ENCODE assay signal across 10 mouse cellular contexts in the genomic region with DNA sequence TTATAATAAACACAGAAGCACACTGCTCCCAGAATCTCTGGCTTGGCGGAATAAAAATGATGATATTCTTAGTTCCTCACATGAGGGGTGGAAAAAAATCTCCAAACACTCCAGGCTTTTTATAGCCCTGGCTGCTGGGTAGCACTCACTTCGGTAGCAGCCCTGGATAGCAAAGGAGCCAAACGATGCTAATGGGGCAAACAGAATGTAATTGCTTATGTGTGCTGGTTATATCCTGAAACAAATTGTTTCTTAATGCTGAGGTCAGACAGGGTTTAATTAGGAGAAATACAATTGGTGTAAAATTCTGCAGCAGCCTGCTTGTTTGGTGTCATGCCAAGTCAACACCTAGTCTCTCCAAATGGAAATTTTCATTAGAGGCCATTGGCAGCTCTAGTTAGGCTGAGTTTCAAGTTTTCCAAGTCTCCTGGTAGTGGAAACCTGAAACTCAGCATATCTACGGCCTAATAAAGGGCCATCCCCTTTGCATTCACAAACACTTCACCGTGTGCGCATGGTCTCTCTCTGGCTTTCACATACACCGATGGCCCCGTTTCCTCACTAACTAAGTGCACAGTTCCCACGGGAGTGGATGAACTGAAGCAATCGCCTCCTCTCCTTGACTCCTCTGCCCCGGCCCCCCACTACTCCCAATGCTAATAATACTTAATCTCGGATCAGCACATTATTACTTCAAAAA.
DNase-seq lines count a peak whose midpoint lies in the region; ATAC-seq and TF ChIP-seq lines count a peak whose summit lies in the region.
"Had no signal": no experiment of that assay in that cellular context is flagged by ENCODE, and none has a peak within 500 bp of the region (broad histone marks: within the 10 kb centered on the region; RNA-seq: fewer than 3 reads in every experiment).

No protein-coding gene starts in this region.

- 20% methylated on average over 12 of the region's 12 CpGs for WGBS in cerebellum, adult 2 months
- 37% methylated on average over 12 of the region's 12 CpGs for WGBS in lung, embryonic 16.5 days
- WGBS in lung, adult 2 months, result 52% methylated on average over 12 of the region's 12 CpGs
- WGBS in heart, embryonic 10.5 days, result 59% methylated on average over 12 of the region's 12 CpGs
- 30% methylated on average over 12 of the region's 12 CpGs for WGBS in limb, embryonic 15.5 days
- WGBS in liver, embryonic 11.5 days, result 82% methylated on average over 12 of the region's 12 CpGs

- no peak overlapping the region for H3K27ac ChIP-seq in cerebellum, adult 2 months (ENCODE audit: insufficient read depth, low read length)
- no peak overlapping the region for H3K27ac ChIP-seq in lung, embryonic 16.5 days (ENCODE audit: low read length)
- H3K27ac ChIP-seq in heart, embryonic 10.5 days, result peak overlapping the region; percentile 64
- peak overlapping the region; percentile 38 for H3K27ac ChIP-seq in limb, embryonic 15.5 days
- no peak overlapping the region for H3K27ac ChIP-seq in liver, embryonic 11.5 days (ENCODE audit: low read depth, low read length)
- H3K27ac ChIP-seq: hindbrain, embryonic 12.5 days; lung, embryonic 15.5 days had no signal

- H3K4me2 ChIP-seq in lung, embryonic 16.5 days (ENCODE audit: low read depth, low read length), result no peak overlapping the region
- H3K4me2 ChIP-seq in limb, embryonic 15.5 days, result peak overlapping the region; percentile 22; the same call in 1 of the 2 replicates
- H3K4me2 ChIP-seq in liver, embryonic 11.5 days, result no peak overlapping the region
- H3K4me2 ChIP-seq: hindbrain, embryonic 12.5 days; lung, embryonic 15.5 days had no signal

- no peak for TF ChIP-seq CTCF in cerebellum, adult 2 months (IDR thresholded peaks at IDR 0.05; ENCODE audit: borderline replicate concordance, insufficient read depth, low read depth, low read length)
- TF ChIP-seq CTCF in lung, adult 2 months (IDR thresholded peaks at IDR 0.05; ENCODE audit: insufficient read depth, low read length), result no peak

- peak; percentile 36; the same call in 1 of the 2 replicates for ATAC-seq in lung, embryonic 16.5 days (ENCODE audit: low read depth)
- no peak for ATAC-seq in limb, embryonic 15.5 days (ENCODE audit: insufficient number of reproducible peaks, low FRiP score, low TSS enrichment, low read depth)
- ATAC-seq in liver, embryonic 11.5 days (replicated peaks; ENCODE audit: low FRiP score), result no peak

- no peaks in the 10 kb centered on the region for H3K9me3 ChIP-seq in lung, embryonic 16.5 days (ENCODE audit: control insufficient read depth, low read length)
- no peaks in the 10 kb centered on the region for H3K9me3 ChIP-seq in heart, embryonic 10.5 days
- H3K9me3 ChIP-seq in limb, embryonic 15.5 days, result no peaks in the 10 kb centered on the region
- H3K9me3 ChIP-seq in liver, embryonic 11.5 days (ENCODE audit: control insufficient read depth, low read length), result no peaks in the 10 kb centered on the region
- H3K9me3 ChIP-seq: hindbrain, embryonic 12.5 days; lung, embryonic 15.5 days had no signal

- no peak overlapping the region for H3K4me3 ChIP-seq in cerebellum, adult 2 months (replicated peaks; ENCODE audit: insufficient read depth, low read depth, low read length)
- no peak overlapping the region for H3K4me3 ChIP-seq in lung, embryonic 16.5 days (ENCODE audit: low read length)
- H3K4me3 ChIP-seq in lung, adult 2 months (replicated peaks; ENCODE audit: extremely low read depth, low read depth, low read length), result no peak overlapping the region
- H3K4me3 ChIP-seq in heart, embryonic 10.5 days, result no peak overlapping the region
- no peak overlapping the region for H3K4me3 ChIP-seq in limb, embryonic 15.5 days
- no peak overlapping the region for H3K4me3 ChIP-seq in liver, embryonic 11.5 days (ENCODE audit: low read depth, low read length)
- H3K4me3 ChIP-seq: hindbrain, embryonic 12.5 days; lung, embryonic 15.5 days had no signal

- H3K4me1 ChIP-seq in cerebellum, adult 2 months (ENCODE audit: control insufficient read depth, insufficient read depth, low read length), result peaks cover 4% of the 10 kb centered on the region
- peaks cover 7% of the 10 kb centered on the region for H3K4me1 ChIP-seq in lung, embryonic 16.5 days (replicated peaks; ENCODE audit: control insufficient read depth, insufficient read depth, low read length)
- no peaks in the 10 kb centered on the region for H3K4me1 ChIP-seq in lung, adult 2 months (ENCODE audit: control insufficient read depth, insufficient read depth, low read length)
- peaks cover 6% of the 10 kb centered on the region; the same call in 1 of the 2 replicates for H3K4me1 ChIP-seq in heart, embryonic 10.5 days
- H3K4me1 ChIP-seq in limb, embryonic 15.5 days, result peaks cover 14% of the 10 kb centered on the region; the same call in 1 of the 2 replicates
- no peaks in the 10 kb centered on the region for H3K4me1 ChIP-seq in liver, embryonic 11.5 days (replicated peaks; ENCODE audit: control insufficient read depth, insufficient read depth, low read length)
- H3K4me1 ChIP-seq: hindbrain, embryonic 12.5 days had no signal

- H3K27me3 ChIP-seq in cerebellum, adult 2 months (ENCODE audit: control insufficient read depth, insufficient read depth, low read length), result no peaks in the 10 kb centered on the region
- H3K27me3 ChIP-seq in lung, embryonic 16.5 days (ENCODE audit: control insufficient read depth, insufficient read depth, low read depth, low read length), result no peaks in the 10 kb centered on the region
- H3K27me3 ChIP-seq in heart, embryonic 10.5 days (ENCODE audit: insufficient read depth, poor library complexity, severe bottlenecking), result no peaks in the 10 kb centered on the region
- no peaks in the 10 kb centered on the region for H3K27me3 ChIP-seq in limb, embryonic 15.5 days
- H3K27me3 ChIP-seq in liver, embryonic 11.5 days (replicated peaks; ENCODE audit: control insufficient read depth, insufficient read depth, low read length), result no peaks in the 10 kb centered on the region
- H3K27me3 ChIP-seq: hindbrain, embryonic 12.5 days; lung, embryonic 15.5 days had no signal

- H3K9ac ChIP-seq in lung, embryonic 16.5 days (ENCODE audit: low read length), result no peak overlapping the region
- H3K9ac ChIP-seq in limb, embryonic 15.5 days, result no peak overlapping the region
- H3K9ac ChIP-seq in liver, embryonic 11.5 days (ENCODE audit: low read depth, low read length), result no peak overlapping the region
- H3K9ac ChIP-seq: hindbrain, embryonic 12.5 days; lung, embryonic 15.5 days had no signal

- TF ChIP-seq POLR2A in cerebellum, adult 2 months (IDR thresholded peaks at IDR 0.05; ENCODE audit: borderline replicate concordance, insufficient read depth, low read length), result no peak
- TF ChIP-seq POLR2A in lung, adult 2 months (IDR thresholded peaks at IDR 0.05; ENCODE audit: borderline replicate concordance, extremely low read depth, low read depth, low read length), result no peak

- peak; percentile 40 to 70 for DNase-seq in cerebellum, adult 2 months
- no peak for DNase-seq in cerebellum, postnatal 4 days (ENCODE audit: low spot score in 2 of 2)
- no peak for DNase-seq in lung, adult 2 months
- DNase-seq in heart, embryonic 10.5 days (ENCODE audit: low spot score), result no peak
- no peak for DNase-seq in liver, embryonic 11.5 days (ENCODE audit: low spot score)
- DNase-seq in layer of hippocampus, adult 9-10 months (ENCODE audit: low spot score), result no peak

- no peaks in the 10 kb centered on the region for H3K36me3 ChIP-seq in lung, embryonic 16.5 days (ENCODE audit: control insufficient read depth, insufficient read depth, low read length)
- H3K36me3 ChIP-seq in heart, embryonic 10.5 days, result no peaks in the 10 kb centered on the region
- H3K36me3 ChIP-seq in limb, embryonic 15.5 days, result no peaks in the 10 kb centered on the region
- no peaks in the 10 kb centered on the region for H3K36me3 ChIP-seq in liver, embryonic 11.5 days (ENCODE audit: control insufficient read depth, insufficient read depth, low read length)
- H3K36me3 ChIP-seq: hindbrain, embryonic 12.5 days; lung, embryonic 15.5 days had no signal

Comparison
In these comparisons a context has a peak if more than half of its experiments do, and no peak if none do; other contexts are left out.
1. DNase-seq: peak in cerebellum, adult 2 months (2 of 2); none in cerebellum, postnatal 4 days (0 of 2), lung, adult 2 months (single experiment), heart, embryonic 10.5 days (single experiment), liver, embryonic 11.5 days (single experiment) and layer of hippocampus, adult 9-10 months (single experiment).
2. H3K27ac ChIP-seq: peak in heart, embryonic 10.5 days (single experiment) and limb, embryonic 15.5 days (single experiment); none in cerebellum, adult 2 months (single experiment), lung, embryonic 16.5 days (single experiment) and liver, embryonic 11.5 days (single experiment).